Mouse (Mus musculus) erythroblast, embryonic 14.5 days (primary cell): ENCODE data around the gene Cdc25a.

Experiments
- GATA1 ChIP-seq: IDR thresholded peaks from 2 replicates; pipeline ENCODE4 v1.6.1; 2012; ENCODE audit warnings: low read length, inconsistent platforms, mixed read lengths
- TAL1 ChIP-seq: IDR thresholded peaks from 3 replicates; pipeline ENCODE4 v1.6.1; 2012; ENCODE audit warnings: low read length, inconsistent platforms, mixed read lengths

- TF ChIP-seq TAL1 (no peak), GATA1 (no peak)
Observed at GRCm38 (mm10) chr9:109898027-109898426, 22.6 kb downstream of the Cdc25a start.
